Mouse (Mus musculus) olfactory bulb, adult 2 months (tissue): ENCODE data around the gene Jmjd1c.

Source experiments
- CTCF ChIP-seq: fragments of 200-500 bp; IDR thresholded peaks from 2 replicates; pipeline ENCODE4 v1.5.1; 2012; ENCODE audit warnings: low read depth, mild to moderate bottlenecking, low read length, moderate library complexity; ENCODE audit not compliant: insufficient read depth
- POLR2A ChIP-seq: fragments of 200-500 bp; IDR thresholded peaks from 2 replicates; pipeline ENCODE4 v1.6.1; 2012; ENCODE audit warnings: mild to moderate bottlenecking, low read depth, low read length, moderate library complexity; ENCODE audit not compliant: insufficient read depth

DNA sequence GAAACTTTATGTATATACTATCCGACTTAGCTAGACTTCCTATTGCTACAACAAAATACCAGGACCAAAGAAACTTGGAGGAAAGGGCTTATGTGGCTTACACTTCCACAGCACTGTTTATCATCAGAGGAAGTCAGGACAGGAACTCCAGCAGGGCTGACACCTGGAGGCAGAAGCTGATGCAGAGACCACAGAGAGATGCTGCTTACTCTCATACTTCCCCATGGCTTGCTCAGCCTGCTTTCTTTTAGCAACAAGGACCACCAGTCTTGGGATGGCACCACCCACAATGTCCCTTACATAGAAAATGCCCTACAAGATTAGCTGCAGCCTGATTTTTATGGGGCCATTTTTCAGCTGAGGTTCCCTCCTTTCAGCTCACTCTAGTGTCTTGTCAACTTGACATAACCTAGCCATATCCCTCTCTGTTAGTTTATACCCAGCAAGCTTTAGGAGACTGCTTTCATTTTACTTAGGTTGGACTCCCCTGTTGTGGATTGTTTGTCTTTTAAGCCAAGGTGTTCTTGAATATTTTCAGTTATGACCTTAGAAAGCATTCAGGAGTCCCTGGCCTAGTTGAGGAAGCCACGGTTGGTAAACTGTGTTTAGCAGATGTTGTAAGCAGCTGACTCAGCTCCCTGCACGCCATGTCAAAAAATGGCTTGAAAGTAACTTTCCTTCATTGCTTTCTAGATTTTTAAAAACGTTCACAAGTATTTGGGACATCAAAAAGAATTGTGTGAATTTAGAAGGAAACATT lies 114.2 kb downstream of the Jmjd1c start:
- no peak for TF ChIP-seq CTCF
- TF ChIP-seq POLR2A = no peak
